Mouse (Mus musculus): Measurements from ENCODE around the gene Lpp. TPM values are rescaled to one million over a fixed set of nuclear protein-coding genes. Genes with fewer than 3 reads are reported as not detected.

Lpp gene
- total and polyA plus RNA-seq, 2 experiments from 2014 or later: 8.4 to 13.1 TPM

DNA sequence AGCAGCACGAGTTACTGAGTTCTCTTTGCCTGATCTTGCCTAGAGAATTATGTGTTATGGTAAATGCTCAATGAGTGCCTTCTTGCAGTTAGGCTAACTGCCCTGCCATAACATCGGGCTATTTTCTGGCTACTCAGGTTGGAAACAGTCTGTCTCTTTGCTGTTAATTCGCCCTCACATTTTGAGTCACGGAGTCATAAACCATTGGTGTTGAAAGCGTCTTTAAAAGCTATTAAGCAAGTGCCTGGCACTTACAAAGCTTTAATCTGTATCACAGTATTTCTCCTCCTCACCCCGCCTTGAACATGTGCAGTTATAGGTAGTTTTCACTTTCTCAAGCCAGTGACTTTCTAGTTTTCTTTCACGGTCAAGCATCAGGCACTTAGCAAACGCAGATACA lies 250.8 kb downstream of the Lpp start:
- H3K36me3 ChIP-seq (ENCODE audit: insufficient read depth, low read length): no peaks in the 10 kb centered on the region
- WGBS: 92% methylated on average over 8 of the region's 8 CpGs
- no peak overlapping the region for H3K4me2 ChIP-seq (ENCODE audit: low read depth, low read length)
- H3K4me3 ChIP-seq (ENCODE audit: low read length): no peak overlapping the region
- no peaks in the 10 kb centered on the region for H3K9me3 ChIP-seq (ENCODE audit: low read length)
- no peak overlapping the region for H3K27ac ChIP-seq
- no peaks in the 10 kb centered on the region for H3K27me3 ChIP-seq (ENCODE audit: insufficient read depth, low read length)
- ATAC-seq (no peak), DNase-seq (ENCODE audit: low spot score) (no peak)
- no peak overlapping the region for H3K9ac ChIP-seq (replicated peaks; ENCODE audit: low read length)
- no peaks in the 10 kb centered on the region for H3K4me1 ChIP-seq (ENCODE audit: insufficient read depth, low read length)
- no peak for TF ChIP-seq CTCF (IDR thresholded peaks at IDR 0.05; ENCODE audit: low read depth)

DNA sequence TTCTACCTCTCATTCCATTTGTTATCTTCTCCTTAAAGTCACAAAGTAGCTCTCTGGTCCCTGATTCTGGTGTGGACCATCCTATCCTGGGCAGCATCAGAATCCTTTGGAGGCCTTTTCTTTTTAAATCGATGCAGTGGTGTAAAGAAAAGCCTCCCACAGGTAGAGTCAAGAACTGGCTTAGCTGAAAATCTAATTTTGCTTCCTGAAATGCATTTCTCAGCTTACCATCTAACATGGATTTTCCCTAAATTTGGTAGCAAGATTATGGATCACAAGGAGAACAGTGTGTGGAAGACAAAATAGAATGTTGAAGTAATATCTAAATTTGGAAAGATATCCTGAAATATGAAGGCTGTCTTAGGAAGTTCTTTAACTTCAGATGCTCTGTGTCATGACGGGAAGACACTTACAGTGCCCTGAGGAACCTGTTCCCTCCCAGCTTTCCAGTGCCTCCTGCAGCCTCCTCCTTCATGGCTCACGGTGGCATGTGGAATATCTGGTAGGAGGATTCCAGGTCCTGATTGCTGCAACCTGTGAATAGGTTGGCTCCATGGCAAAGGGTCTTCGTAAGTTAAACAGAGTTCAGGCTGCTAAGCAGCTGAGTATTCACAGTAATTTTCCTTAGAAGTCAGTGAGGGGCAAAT lies 251.6 kb downstream of the Lpp start:
- H3K9me3 ChIP-seq (ENCODE audit: low read length): no peaks in the 10 kb centered on the region
- H3K27me3 ChIP-seq (ENCODE audit: insufficient read depth, low read length): no peaks in the 10 kb centered on the region
- H3K36me3 ChIP-seq (ENCODE audit: insufficient read depth, low read length): no peaks in the 10 kb centered on the region
- no peak overlapping the region for H3K9ac ChIP-seq (replicated peaks; ENCODE audit: low read length)
- no peak overlapping the region for H3K27ac ChIP-seq
- ATAC-seq: no peak
- H3K4me3 ChIP-seq (ENCODE audit: low read length): no peak overlapping the region
- DNase-seq (ENCODE audit: low spot score): no peak
- no peak for TF ChIP-seq CTCF (IDR thresholded peaks at IDR 0.05; ENCODE audit: low read depth)
- H3K4me2 ChIP-seq (ENCODE audit: low read depth, low read length): no peak overlapping the region
- WGBS: 90% methylated on average over 4 of the region's 4 CpGs
- no peaks in the 10 kb centered on the region for H3K4me1 ChIP-seq (ENCODE audit: insufficient read depth, low read length)

DNA sequence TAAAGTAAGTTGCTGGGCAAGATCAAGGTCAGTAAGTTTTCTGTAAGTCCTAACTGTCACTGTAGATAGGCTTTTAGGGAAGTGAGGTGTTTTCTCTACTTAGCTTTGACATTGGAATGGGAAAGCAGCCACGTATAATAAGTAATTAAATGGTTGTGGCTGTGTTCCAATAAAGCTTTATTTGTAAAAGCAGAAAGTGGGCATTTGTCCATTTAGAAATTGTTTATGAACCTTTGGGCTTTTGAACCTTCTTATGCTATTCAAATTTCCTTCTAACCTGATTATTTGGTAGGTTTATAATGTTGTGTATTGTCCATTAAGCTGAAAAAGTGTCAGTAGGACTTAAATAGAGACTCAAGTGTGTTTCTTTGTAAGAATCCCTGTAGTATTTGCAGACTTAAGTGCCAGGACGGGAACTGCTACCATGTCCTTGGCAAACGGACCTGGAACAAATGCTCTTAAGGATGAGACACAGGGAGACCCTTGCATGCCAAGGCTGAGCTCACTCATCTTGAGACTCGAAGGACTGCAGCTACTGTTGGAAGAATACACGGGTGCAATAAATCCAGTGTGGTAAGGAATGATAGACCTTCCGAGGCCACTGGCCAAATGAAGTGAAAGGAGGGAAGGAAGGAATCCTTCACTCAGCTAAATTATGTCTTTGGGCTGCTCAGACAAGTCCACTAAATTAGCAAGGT lies 252.7 kb downstream of the Lpp start:
- no peak for DNase-seq (ENCODE audit: low spot score)
- H3K36me3 ChIP-seq (ENCODE audit: insufficient read depth, low read length): no peaks in the 10 kb centered on the region
- H3K27me3 ChIP-seq (ENCODE audit: insufficient read depth, low read length): no peaks in the 10 kb centered on the region
- no peaks in the 10 kb centered on the region for H3K9me3 ChIP-seq (ENCODE audit: low read length)
- no peak for TF ChIP-seq CTCF (IDR thresholded peaks at IDR 0.05; ENCODE audit: low read depth)
- no peak for ATAC-seq
- WGBS: 63% methylated on average over 6 of the region's 6 CpGs
- no peaks in the 10 kb centered on the region for H3K4me1 ChIP-seq (ENCODE audit: insufficient read depth, low read length)
- no peak overlapping the region for H3K4me3 ChIP-seq (ENCODE audit: low read length)
- H3K9ac ChIP-seq (replicated peaks; ENCODE audit: low read length): no peak overlapping the region
- H3K4me2 ChIP-seq (ENCODE audit: low read depth, low read length): no peak overlapping the region
- no peak overlapping the region for H3K27ac ChIP-seq

DNA sequence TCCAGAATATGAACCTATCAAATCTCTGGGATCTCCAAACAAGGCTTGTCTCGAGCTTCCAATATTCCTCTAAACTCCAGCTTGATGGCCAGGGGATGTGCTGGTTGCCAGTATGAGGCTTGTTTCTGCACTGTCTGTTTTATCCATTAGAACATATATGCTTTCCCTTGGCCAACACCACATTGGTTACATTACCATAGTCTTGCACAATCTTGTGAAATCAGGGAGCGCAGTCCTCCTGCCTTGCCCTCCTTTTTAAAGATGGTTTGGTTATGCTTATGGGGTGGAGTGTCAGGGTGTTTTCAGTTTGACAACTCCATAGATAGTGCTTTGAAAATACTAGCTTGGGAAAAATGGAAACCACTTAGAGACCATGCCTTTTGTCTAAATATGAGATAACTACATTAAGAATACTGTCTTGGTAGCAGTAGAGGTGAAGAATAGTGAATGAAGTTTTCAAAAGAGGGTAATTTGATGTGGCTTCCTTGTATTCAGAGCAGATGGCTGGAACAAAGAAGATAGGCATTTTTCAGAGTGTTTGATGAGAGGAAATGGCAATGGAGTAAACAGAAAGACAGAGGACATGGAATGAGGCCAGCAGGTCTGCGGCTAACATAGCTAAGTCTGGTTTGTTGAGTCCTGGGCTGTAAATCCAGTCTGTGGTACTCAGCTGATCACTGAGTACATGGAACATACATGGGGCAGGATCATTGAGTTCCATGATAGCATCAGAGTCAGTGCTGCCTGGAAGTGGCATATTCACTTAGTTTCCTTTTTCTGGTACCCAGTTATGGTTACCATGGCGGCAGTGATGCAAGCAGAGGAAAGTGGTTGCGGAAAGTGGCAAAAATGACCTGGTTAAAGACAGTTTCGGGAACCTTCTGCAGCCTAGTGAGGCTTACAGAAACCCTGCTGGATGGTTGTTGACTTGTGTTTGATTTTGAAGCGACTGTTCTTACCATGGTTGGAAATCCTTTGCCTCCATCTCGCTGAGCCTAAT lies 258.6 kb downstream of the Lpp start:
- no peak overlapping the region for H3K27ac ChIP-seq
- H3K9me3 ChIP-seq (ENCODE audit: low read length): no peaks in the 10 kb centered on the region
- H3K4me3 ChIP-seq (ENCODE audit: low read length): no peak overlapping the region
- WGBS: 81% methylated on average over 8 of the region's 8 CpGs
- no peaks in the 10 kb centered on the region for H3K27me3 ChIP-seq (ENCODE audit: insufficient read depth, low read length)
- no peak overlapping the region for H3K9ac ChIP-seq (replicated peaks; ENCODE audit: low read length)
- ATAC-seq (no peak), DNase-seq (ENCODE audit: low spot score) (no peak)
- no peaks in the 10 kb centered on the region for H3K36me3 ChIP-seq (ENCODE audit: insufficient read depth, low read length)
- H3K4me2 ChIP-seq (ENCODE audit: low read depth, low read length): no peak overlapping the region
- no peak for TF ChIP-seq CTCF (IDR thresholded peaks at IDR 0.05; ENCODE audit: low read depth)
- peaks cover 2% of the 10 kb centered on the region; the same call in 1 of the 2 replicates for H3K4me1 ChIP-seq (ENCODE audit: insufficient read depth, low read length)

DNA sequence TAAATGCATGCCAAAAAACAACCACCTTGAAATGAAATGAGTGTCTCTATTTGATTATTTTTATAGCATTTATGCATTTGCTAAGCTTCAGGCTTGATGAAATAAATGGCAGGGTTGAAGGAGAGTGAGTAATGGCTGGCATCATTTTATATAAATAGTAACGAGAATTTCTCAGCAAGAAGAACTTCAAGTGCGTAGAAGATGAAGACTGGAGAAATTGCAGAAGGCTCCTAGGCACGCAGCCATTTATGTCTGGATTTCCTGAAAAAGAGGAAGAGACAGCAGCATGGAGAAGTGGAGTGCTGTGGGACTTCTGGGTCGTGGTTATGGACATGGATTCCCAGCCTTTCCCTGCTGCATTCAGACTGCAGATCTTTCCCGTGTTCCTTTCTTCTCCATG lies 259.7 kb downstream of the Lpp start:
- WGBS: 71% methylated on average over 5 of the region's 5 CpGs
- H3K4me3 ChIP-seq (ENCODE audit: low read length): no peak overlapping the region
- no peak overlapping the region for H3K9ac ChIP-seq (replicated peaks; ENCODE audit: low read length)
- no peak overlapping the region for H3K27ac ChIP-seq
- no peaks in the 10 kb centered on the region for H3K36me3 ChIP-seq (ENCODE audit: insufficient read depth, low read length)
- no peak for ATAC-seq
- no peaks in the 10 kb centered on the region for H3K9me3 ChIP-seq (ENCODE audit: low read length)
- peaks cover 2% of the 10 kb centered on the region; the same call in 1 of the 2 replicates for H3K4me1 ChIP-seq (ENCODE audit: insufficient read depth, low read length)
- TF ChIP-seq CTCF (IDR thresholded peaks at IDR 0.05; ENCODE audit: low read depth): no peak
- H3K4me2 ChIP-seq (ENCODE audit: low read depth, low read length): no peak overlapping the region
- H3K27me3 ChIP-seq (ENCODE audit: insufficient read depth, low read length): no peaks in the 10 kb centered on the region
- DNase-seq (ENCODE audit: low spot score): no peak

DNA sequence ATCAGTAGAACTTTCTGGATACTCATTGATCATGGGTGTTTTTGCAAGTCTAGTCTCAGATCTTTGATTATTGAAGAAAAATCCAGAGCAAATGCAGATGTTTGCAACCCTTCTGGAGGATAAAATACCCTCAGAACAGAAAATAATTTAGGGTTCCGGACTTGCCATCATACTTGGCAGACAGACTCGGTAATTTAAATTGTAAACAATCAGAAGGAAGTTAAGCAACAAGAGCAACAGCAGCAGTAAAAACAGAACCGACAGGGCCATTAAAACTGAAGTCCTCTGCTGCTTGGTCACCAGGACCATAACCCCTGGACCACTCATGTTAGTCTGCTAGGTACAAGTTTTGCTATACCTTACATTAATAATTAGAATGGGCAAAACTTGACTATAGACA lies 261.8 kb downstream of the Lpp start:
- DNase-seq (ENCODE audit: low spot score) (no peak), ATAC-seq (no peak)
- peaks cover 2% of the 10 kb centered on the region; the same call in 1 of the 2 replicates for H3K4me1 ChIP-seq (ENCODE audit: insufficient read depth, low read length)
- H3K27ac ChIP-seq: no peak overlapping the region
- TF ChIP-seq CTCF (IDR thresholded peaks at IDR 0.05; ENCODE audit: low read depth): no peak
- no peaks in the 10 kb centered on the region for H3K27me3 ChIP-seq (ENCODE audit: insufficient read depth, low read length)
- H3K9ac ChIP-seq (replicated peaks; ENCODE audit: low read length): no peak overlapping the region
- H3K9me3 ChIP-seq (ENCODE audit: low read length): no peaks in the 10 kb centered on the region
- no peak overlapping the region for H3K4me3 ChIP-seq (ENCODE audit: low read length)
- H3K4me2 ChIP-seq (ENCODE audit: low read depth, low read length): no peak overlapping the region
- 85% methylated on average over 3 of the region's 3 CpGs for WGBS
- no peaks in the 10 kb centered on the region for H3K36me3 ChIP-seq (ENCODE audit: insufficient read depth, low read length)

Data from hindbrain, postnatal 0 days (tissue).